Mouse (Mus musculus): ENCODE measurements around the gene C130032M10Rik. TPM values are rescaled to one million over a fixed set of nuclear protein-coding genes. Genes with fewer than 3 reads are reported as not detected.

The C130032M10Rik gene
- total and polyA plus RNA-seq, 2 experiments from 2014 or later, result not detected

GRCm38 (mm10) chr9:114534747-114535517, 19.4 kb downstream of the C130032M10Rik start:
- Histone ChIP-seq H3K9me3 (ENCODE audit: low read length) (no peaks in the 10 kb centered on the region), H3K4me1 (ENCODE audit: insufficient read depth, low read length) (no peaks in the 10 kb centered on the region), H3K9ac (replicated peaks; ENCODE audit: low read length) (no peak overlapping the region), H3K27me3 (ENCODE audit: insufficient read depth, low read length) (no peaks in the 10 kb centered on the region), H3K36me3 (ENCODE audit: insufficient read depth, low read length) (no peaks in the 10 kb centered on the region), H3K4me2 (ENCODE audit: low read depth, low read length) (no peak overlapping the region), H3K4me3 (ENCODE audit: low read length) (no peak overlapping the region), H3K27ac (no peak overlapping the region)
- WGBS, result 75% methylated on average over 9 of the region's 9 CpGs
- no peak for TF ChIP-seq CTCF (IDR thresholded peaks at IDR 0.05; ENCODE audit: low read depth)
- DNase-seq (ENCODE audit: low spot score), result no peak
- no peak for ATAC-seq

- Histone ChIP-seq H3K27me3 (ENCODE audit: insufficient read depth, low read length) (no peaks in the 10 kb centered on the region), H3K9ac (replicated peaks; ENCODE audit: low read length) (no peak overlapping the region), H3K36me3 (ENCODE audit: insufficient read depth, low read length) (no peaks in the 10 kb centered on the region), H3K9me3 (ENCODE audit: low read length) (no peaks in the 10 kb centered on the region), H3K27ac (no peak overlapping the region), H3K4me3 (ENCODE audit: low read length) (no peak overlapping the region), H3K4me1 (ENCODE audit: insufficient read depth, low read length) (no peaks in the 10 kb centered on the region), H3K4me2 (ENCODE audit: low read depth, low read length) (no peak overlapping the region)
- ATAC-seq (no peak), DNase-seq (ENCODE audit: low spot score) (no peak)
- WGBS, result 49% methylated on average over 2 of the region's 2 CpGs
- TF ChIP-seq CTCF (IDR thresholded peaks at IDR 0.05; ENCODE audit: low read depth), result no peak
Measured at GRCm38 (mm10) chr9:114536628-114537027, 21.1 kb downstream of the C130032M10Rik start.

- Histone ChIP-seq H3K4me3 (ENCODE audit: low read length) (no peak overlapping the region), H3K4me1 (ENCODE audit: insufficient read depth, low read length) (no peaks in the 10 kb centered on the region), H3K27me3 (ENCODE audit: insufficient read depth, low read length) (no peaks in the 10 kb centered on the region), H3K9ac (replicated peaks; ENCODE audit: low read length) (no peak overlapping the region), H3K27ac (no peak overlapping the region), H3K36me3 (ENCODE audit: insufficient read depth, low read length) (no peaks in the 10 kb centered on the region), H3K4me2 (ENCODE audit: low read depth, low read length) (no peak overlapping the region), H3K9me3 (ENCODE audit: low read length) (no peaks in the 10 kb centered on the region)
- no peak for TF ChIP-seq CTCF (IDR thresholded peaks at IDR 0.05; ENCODE audit: low read depth)
- 66% methylated on average over 7 of the region's 7 CpGs for WGBS
- peak; percentile 35 for DNase-seq (ENCODE audit: low spot score)
- no peak for ATAC-seq
Measured at GRCm38 (mm10) chr9:114538996-114539563, 23.6 kb downstream of the C130032M10Rik start.

- Histone ChIP-seq H3K27me3 (ENCODE audit: insufficient read depth, low read length) (no peaks in the 10 kb centered on the region), H3K27ac (no peak overlapping the region), H3K4me2 (ENCODE audit: low read depth, low read length) (no peak overlapping the region), H3K9me3 (ENCODE audit: low read length) (no peaks in the 10 kb centered on the region), H3K4me3 (ENCODE audit: low read length) (no peak overlapping the region), H3K36me3 (ENCODE audit: insufficient read depth, low read length) (no peaks in the 10 kb centered on the region), H3K9ac (replicated peaks; ENCODE audit: low read length) (no peak overlapping the region), H3K4me1 (ENCODE audit: insufficient read depth, low read length) (no peaks in the 10 kb centered on the region)
- 50% methylated on average over 1 of the region's 1 CpGs for WGBS
- no peak for TF ChIP-seq CTCF (IDR thresholded peaks at IDR 0.05; ENCODE audit: low read depth)
- DNase-seq (ENCODE audit: low spot score), result no peak
- no peak for ATAC-seq
Measured at GRCm38 (mm10) chr9:114541279-114541741, 25.8 kb downstream of the C130032M10Rik start.

GRCm38 (mm10) chr9:114543882-114544753, 28.6 kb downstream of the C130032M10Rik start:
- H3K9me3 ChIP-seq (ENCODE audit: low read length), result no peaks in the 10 kb centered on the region
- no peak for ATAC-seq
- H3K4me2 ChIP-seq (ENCODE audit: low read depth, low read length), result no peak overlapping the region
- no peak for DNase-seq (ENCODE audit: low spot score)
- H3K27ac ChIP-seq, result no peak overlapping the region
- H3K36me3 ChIP-seq (ENCODE audit: insufficient read depth, low read length), result no peaks in the 10 kb centered on the region
- no peak for TF ChIP-seq CTCF (IDR thresholded peaks at IDR 0.05; ENCODE audit: low read depth)
- no peaks in the 10 kb centered on the region for H3K27me3 ChIP-seq (ENCODE audit: insufficient read depth, low read length)
- H3K4me3 ChIP-seq (ENCODE audit: low read length), result no peak overlapping the region
- H3K4me1 ChIP-seq (ENCODE audit: insufficient read depth, low read length), result no peaks in the 10 kb centered on the region
- H3K9ac ChIP-seq (replicated peaks; ENCODE audit: low read length), result no peak overlapping the region
- 50% methylated on average over 17 of the region's 17 CpGs for WGBS

GRCm38 (mm10) chr9:114544754-114545393, 29.4 kb downstream of the C130032M10Rik start:
- no peak overlapping the region for H3K4me2 ChIP-seq (ENCODE audit: low read depth, low read length)
- ATAC-seq (no peak), DNase-seq (ENCODE audit: low spot score) (peak; percentile 68)
- TF ChIP-seq CTCF (IDR thresholded peaks at IDR 0.05; ENCODE audit: low read depth), result no peak
- no peaks in the 10 kb centered on the region for H3K9me3 ChIP-seq (ENCODE audit: low read length)
- WGBS, result 34% methylated on average over 9 of the region's 9 CpGs
- H3K36me3 ChIP-seq (ENCODE audit: insufficient read depth, low read length), result no peaks in the 10 kb centered on the region
- H3K4me3 ChIP-seq (ENCODE audit: low read length), result no peak overlapping the region
- no peaks in the 10 kb centered on the region for H3K4me1 ChIP-seq (ENCODE audit: insufficient read depth, low read length)
- H3K27me3 ChIP-seq (ENCODE audit: insufficient read depth, low read length), result no peaks in the 10 kb centered on the region
- H3K27ac ChIP-seq, result no peak overlapping the region
- no peak overlapping the region for H3K9ac ChIP-seq (replicated peaks; ENCODE audit: low read length)

Measured in hindbrain, postnatal 0 days (tissue).